In the genomic region with DNA sequence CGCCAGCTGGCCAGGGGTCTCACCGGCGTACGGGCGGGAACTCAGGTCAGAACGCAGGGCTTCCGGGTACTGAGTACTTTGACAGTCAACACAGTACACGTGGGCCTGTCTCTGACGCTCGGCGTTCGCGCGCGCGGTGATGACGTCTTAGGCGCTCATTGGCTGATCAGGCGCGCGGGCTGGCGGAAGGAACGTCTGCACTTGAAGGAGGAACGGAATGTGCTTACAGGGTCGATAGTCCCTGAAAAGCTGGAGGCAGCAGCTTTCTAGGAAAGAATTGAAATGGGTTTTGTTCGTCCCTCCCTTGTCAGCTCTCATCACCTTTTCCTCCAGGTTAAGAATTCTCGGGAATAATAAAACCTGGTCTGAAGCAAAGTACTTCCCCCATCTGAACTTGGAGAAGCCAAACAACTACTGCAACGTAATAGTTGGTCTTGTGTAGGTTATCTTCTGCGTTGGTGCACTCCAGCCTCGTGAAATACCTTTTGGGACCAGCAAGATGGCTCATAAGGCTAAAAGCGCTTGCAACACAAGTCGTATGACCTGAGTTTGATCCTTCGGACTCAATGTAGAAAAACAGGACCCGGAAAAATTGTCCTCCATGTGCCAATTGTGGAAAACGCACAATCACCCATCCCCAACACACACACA, we compare ENCODE assay signal across 8 mouse cellular contexts. TPM values are rescaled to one million over a fixed set of nuclear protein-coding genes. Genes with fewer than 3 reads are reported as not detected.
DNase-seq lines count a peak whose midpoint lies in the region; ATAC-seq lines count a peak whose summit lies in the region.

Gene Scfd2, minus strand, starts transcription at position 130 of the 651 bp plus-strand sequence.

- peak within 1 kb of the TSS; percentile 65 for H3K4me3 ChIP-seq in forebrain, embryonic 11.5 days (ENCODE audit: low read depth, low read length)
- H3K4me3 ChIP-seq in heart, embryonic 16.5 days (ENCODE audit: low read length) = peak within 1 kb of the TSS; percentile 84
- H3K4me3 ChIP-seq in liver, embryonic 15.5 days (replicated peaks) = peak within 1 kb of the TSS; percentile 83
- peak within 1 kb of the TSS; percentile 87 for H3K4me3 ChIP-seq in neural tube, embryonic 12.5 days

- WGBS in forebrain, embryonic 11.5 days = 7% methylated on average over 35 of the region's 35 CpGs
- WGBS in heart, embryonic 16.5 days = 6% methylated on average over 35 of the region's 35 CpGs
- WGBS in liver, embryonic 15.5 days (ENCODE audit: insufficient replicate concordance) = 5% methylated on average over 35 of the region's 35 CpGs
- 6% methylated on average over 35 of the region's 35 CpGs for WGBS in neural tube, embryonic 12.5 days

- peak; percentile 96 to 97 for DNase-seq in CD8-positive naive resting alpha-beta T cell, adult 2 months (ENCODE audit: low read depth in 2 of 2, low spot score in 2 of 2)
- peak; percentile 95 for DNase-seq in c-Kit-positive CD71-negative TER-119-negative erythroid progenitor cells, embryonic 14.5 days (ENCODE audit: low read depth)
- peak; percentile 98 for DNase-seq in forebrain, embryonic 11.5 days (ENCODE audit: low spot score)
- DNase-seq in kidney, postnatal 36 days = peak; percentile 98 to 99
- DNase-seq in telencephalon, adult 2 months (ENCODE audit: low read depth, low spot score) = peak; percentile 90

- peak within 1 kb of the TSS; percentile 55 for H3K9ac ChIP-seq in forebrain, embryonic 11.5 days (ENCODE audit: low read length)
- peak within 1 kb of the TSS; percentile 78 for H3K9ac ChIP-seq in heart, embryonic 16.5 days (ENCODE audit: low read length)
- peak within 1 kb of the TSS; percentile 67 for H3K9ac ChIP-seq in liver, embryonic 15.5 days
- H3K9ac ChIP-seq in neural tube, embryonic 12.5 days = peak within 1 kb of the TSS; percentile 66

- H3K4me2 ChIP-seq in forebrain, embryonic 11.5 days (ENCODE audit: low read depth, low read length, severe bottlenecking) = peak within 1 kb of the TSS; percentile 93
- peak within 1 kb of the TSS; percentile 98 for H3K4me2 ChIP-seq in heart, embryonic 16.5 days (ENCODE audit: low read depth, low read length)
- peak within 1 kb of the TSS; percentile 95 for H3K4me2 ChIP-seq in liver, embryonic 15.5 days
- peak within 1 kb of the TSS; percentile 86 for H3K4me2 ChIP-seq in neural tube, embryonic 12.5 days (replicated peaks)

- H3K27ac ChIP-seq in forebrain, embryonic 11.5 days (ENCODE audit: low read depth, low read length) = no peak within 1 kb of the TSS
- H3K27ac ChIP-seq in heart, embryonic 16.5 days (ENCODE audit: low read length) = peak within 1 kb of the TSS; percentile 72
- H3K27ac ChIP-seq in liver, embryonic 15.5 days (replicated peaks) = peak within 1 kb of the TSS; percentile 85
- no peak within 1 kb of the TSS for H3K27ac ChIP-seq in neural tube, embryonic 12.5 days

- no peaks in the 10 kb centered on the region for H3K27me3 ChIP-seq in forebrain, embryonic 11.5 days (ENCODE audit: control insufficient read depth, insufficient read depth, low read length)
- H3K27me3 ChIP-seq in heart, embryonic 16.5 days (ENCODE audit: control insufficient read depth, insufficient read depth, low read length) = no peaks in the 10 kb centered on the region
- no peaks in the 10 kb centered on the region for H3K27me3 ChIP-seq in liver, embryonic 15.5 days
- H3K27me3 ChIP-seq in neural tube, embryonic 12.5 days (replicated peaks) = no peaks in the 10 kb centered on the region

- H3K4me1 ChIP-seq in forebrain, embryonic 11.5 days (replicated peaks; ENCODE audit: control insufficient read depth, insufficient read depth, low read length) = peaks cover 5% of the 10 kb centered on the region; the same call in 1 of the 2 replicates
- peaks cover 19% of the 10 kb centered on the region for H3K4me1 ChIP-seq in heart, embryonic 16.5 days (ENCODE audit: control insufficient read depth, insufficient read depth, low read length)
- peaks cover 57% of the 10 kb centered on the region for H3K4me1 ChIP-seq in liver, embryonic 15.5 days (replicated peaks)
- peaks cover 22% of the 10 kb centered on the region for H3K4me1 ChIP-seq in neural tube, embryonic 12.5 days

- peak; percentile 89 for ATAC-seq in forebrain, embryonic 11.5 days (replicated peaks; ENCODE audit: low FRiP score)
- ATAC-seq in heart, embryonic 16.5 days (replicated peaks; ENCODE audit: extremely low read depth, insufficient read depth, low FRiP score) = peak; percentile 84
- peak; percentile 72 for ATAC-seq in liver, embryonic 15.5 days (ENCODE audit: insufficient read depth)
- ATAC-seq in neural tube, embryonic 12.5 days (ENCODE audit: low FRiP score, low read depth) = peak; percentile 85

- no peaks in the 10 kb centered on the region for H3K36me3 ChIP-seq in forebrain, embryonic 11.5 days (ENCODE audit: control insufficient read depth, insufficient read depth, low read length)
- H3K36me3 ChIP-seq in heart, embryonic 16.5 days (ENCODE audit: control insufficient read depth, insufficient read depth) = no peaks in the 10 kb centered on the region
- no peaks in the 10 kb centered on the region for H3K36me3 ChIP-seq in liver, embryonic 15.5 days (replicated peaks)
- H3K36me3 ChIP-seq in neural tube, embryonic 12.5 days = no peaks in the 10 kb centered on the region

- no peaks in the 10 kb centered on the region for H3K9me3 ChIP-seq in forebrain, embryonic 11.5 days (ENCODE audit: control insufficient read depth, low read length)
- H3K9me3 ChIP-seq in heart, embryonic 16.5 days (replicated peaks; ENCODE audit: control insufficient read depth, low read length) = no peaks in the 10 kb centered on the region
- H3K9me3 ChIP-seq in liver, embryonic 15.5 days (replicated peaks) = no peaks in the 10 kb centered on the region
- no peaks in the 10 kb centered on the region for H3K9me3 ChIP-seq in neural tube, embryonic 12.5 days

RNA-seq across cellular contexts. Expression of gene Scfd2, which starts in this region (rescaled TPM):
- polyA plus RNA-seq in forebrain, embryonic 11.5 days (2014; fragmentation: Nextera tagmentation; extraction: Ambion mirVana) = 13.3 and 15.3 TPM in 2 replicates
- 14.1 and 15.0 TPM in 2 replicates for polyA plus RNA-seq in heart, embryonic 16.5 days (2015; fragmentation: Nextera tagmentation; extraction: Ambion mirVana)
- 9.8 and 10.3 TPM in 2 replicates for polyA plus RNA-seq in liver, embryonic 15.5 days (2015; fragmentation: Nextera tagmentation; extraction: Ambion mirVana)
- polyA plus RNA-seq in neural tube, embryonic 12.5 days (2016; fragmentation: Nextera tagmentation; extraction: Ambion mirVana) = 20.2 and 21.6 TPM in 2 replicates

Comparison
In these comparisons a context has a peak if more than half of its experiments do, and no peak if none do; other contexts are left out.
1. H3K27ac ChIP-seq: peak in heart, embryonic 16.5 days (single experiment) and liver, embryonic 15.5 days (single experiment); none in forebrain, embryonic 11.5 days (single experiment) and neural tube, embryonic 12.5 days (single experiment).
2. Peak in every context shown above with its lines, with median percentiles within 50 percentile points of each other: DNase-seq, ATAC-seq, H3K4me2 ChIP-seq, H3K4me3 ChIP-seq and H3K9ac ChIP-seq.